Mouse (Mus musculus): ENCODE measurements around the gene Etv4. TPM values are rescaled to one million over a fixed set of nuclear protein-coding genes. Genes with fewer than 3 reads are reported as not detected.

Etv4 gene
- polyA plus RNA-seq, 1 experiment from 2014 or later, result 8.7 TPM

DNA sequence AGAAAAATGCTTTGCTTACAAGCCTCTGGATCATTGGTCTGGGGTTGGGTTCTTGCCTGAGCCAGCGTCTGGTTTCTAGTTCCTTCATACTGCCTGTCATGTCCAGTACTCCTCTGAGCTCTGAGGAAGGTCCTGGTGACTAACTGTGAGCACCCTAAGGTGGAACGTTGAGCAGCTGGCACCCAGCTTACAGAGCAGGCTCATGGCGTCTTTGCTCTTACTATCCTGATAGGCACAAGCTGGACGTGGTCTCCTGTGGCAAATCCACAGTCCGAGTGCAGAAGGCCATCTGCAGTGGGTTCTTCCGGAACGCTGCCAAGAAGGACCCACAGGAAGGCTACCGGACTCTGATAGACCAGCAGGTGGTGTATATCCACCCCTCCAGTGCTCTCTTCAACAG is 20.6 kb downstream of the Etv4 start:
- no peak overlapping the region for H3K9ac ChIP-seq (ENCODE audit: low read depth, low read length)
- H3K4me2 ChIP-seq, result no peak overlapping the region
- H3K36me3 ChIP-seq (ENCODE audit: control insufficient read depth, insufficient read depth, low read length), result peaks cover 30% of the 10 kb centered on the region
- ATAC-seq (replicated peaks; ENCODE audit: insufficient number of reproducible peaks, low FRiP score, low TSS enrichment), result no peak
- H3K4me3 ChIP-seq (ENCODE audit: low read depth, low read length), result no peak overlapping the region
- H3K4me1 ChIP-seq (ENCODE audit: control insufficient read depth, insufficient read depth, low read length), result no peaks in the 10 kb centered on the region
- no peak overlapping the region for H3K27ac ChIP-seq (ENCODE audit: low read depth, low read length)
- WGBS (ENCODE audit: insufficient replicate concordance), result 90% methylated on average over 8 of the region's 8 CpGs
- no peaks in the 10 kb centered on the region for H3K27me3 ChIP-seq (ENCODE audit: control insufficient read depth, insufficient read depth, low read length)
- no peaks in the 10 kb centered on the region for H3K9me3 ChIP-seq (replicated peaks; ENCODE audit: control insufficient read depth, low read length)

DNA sequence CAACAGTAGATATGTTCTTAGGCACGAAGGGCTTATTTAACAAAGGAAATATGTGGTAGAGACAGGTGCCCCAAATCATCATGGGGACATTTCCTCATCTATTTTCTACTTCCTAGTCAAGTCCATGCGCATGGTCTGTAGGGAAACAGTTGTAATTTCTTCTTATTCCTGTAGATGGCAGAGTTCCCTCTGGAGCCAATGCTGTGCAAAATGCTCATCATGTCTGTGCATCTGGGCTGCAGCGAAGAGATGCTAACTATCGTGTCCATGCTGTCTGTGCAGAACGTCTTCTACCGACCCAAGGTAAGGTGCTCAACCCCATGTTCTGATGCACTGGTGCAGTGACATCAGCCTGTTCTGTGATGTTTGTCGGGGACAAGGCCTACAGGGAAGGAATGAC is 21.4 kb downstream of the Etv4 start:
- no peak overlapping the region for H3K4me2 ChIP-seq
- peaks cover 33% of the 10 kb centered on the region for H3K36me3 ChIP-seq (ENCODE audit: control insufficient read depth, insufficient read depth, low read length)
- no peaks in the 10 kb centered on the region for H3K9me3 ChIP-seq (replicated peaks; ENCODE audit: control insufficient read depth, low read length)
- no peak overlapping the region for H3K4me3 ChIP-seq (ENCODE audit: low read depth, low read length)
- H3K4me1 ChIP-seq (ENCODE audit: control insufficient read depth, insufficient read depth, low read length), result no peaks in the 10 kb centered on the region
- H3K27me3 ChIP-seq (ENCODE audit: control insufficient read depth, insufficient read depth, low read length), result no peaks in the 10 kb centered on the region
- ATAC-seq (replicated peaks; ENCODE audit: insufficient number of reproducible peaks, low FRiP score, low TSS enrichment), result no peak
- no peak overlapping the region for H3K27ac ChIP-seq (ENCODE audit: low read depth, low read length)
- no peak overlapping the region for H3K9ac ChIP-seq (ENCODE audit: low read depth, low read length)
- WGBS (ENCODE audit: insufficient replicate concordance), result 66% methylated on average over 7 of the region's 7 CpGs

DNA sequence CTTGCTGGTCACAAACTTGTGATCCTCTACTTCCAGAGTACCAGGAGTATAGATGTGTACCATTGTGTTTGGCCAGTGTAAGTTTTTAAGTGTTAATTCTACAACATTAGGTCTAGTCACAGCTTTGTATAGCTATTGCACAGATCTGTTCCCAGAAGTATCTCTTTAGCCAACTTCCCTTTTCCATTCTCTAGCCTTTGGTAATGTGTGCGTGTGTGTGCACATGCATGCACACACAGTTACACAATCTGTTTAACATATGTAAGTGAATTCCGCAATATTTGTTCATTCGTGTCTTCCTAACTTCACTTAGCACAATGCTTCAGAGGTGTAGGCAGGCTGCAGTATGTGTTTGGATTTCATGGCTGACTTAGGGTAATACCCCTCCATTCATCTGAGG is 25.6 kb downstream of the Etv4 start:
- Histone ChIP-seq H3K9me3 (replicated peaks; ENCODE audit: control insufficient read depth, low read length) (no peaks in the 10 kb centered on the region), H3K27me3 (ENCODE audit: control insufficient read depth, insufficient read depth, low read length) (no peaks in the 10 kb centered on the region), H3K27ac (ENCODE audit: low read depth, low read length) (no peak overlapping the region), H3K36me3 (ENCODE audit: control insufficient read depth, insufficient read depth, low read length) (peaks cover 27% of the 10 kb centered on the region), H3K4me1 (ENCODE audit: control insufficient read depth, insufficient read depth, low read length) (no peaks in the 10 kb centered on the region), H3K4me2 (no peak overlapping the region), H3K9ac (ENCODE audit: low read depth, low read length) (no peak overlapping the region), H3K4me3 (ENCODE audit: low read depth, low read length) (no peak overlapping the region)
- no peak for ATAC-seq (replicated peaks; ENCODE audit: insufficient number of reproducible peaks, low FRiP score, low TSS enrichment)
- 93% methylated on average over 3 of the region's 3 CpGs for WGBS (ENCODE audit: insufficient replicate concordance)

DNA sequence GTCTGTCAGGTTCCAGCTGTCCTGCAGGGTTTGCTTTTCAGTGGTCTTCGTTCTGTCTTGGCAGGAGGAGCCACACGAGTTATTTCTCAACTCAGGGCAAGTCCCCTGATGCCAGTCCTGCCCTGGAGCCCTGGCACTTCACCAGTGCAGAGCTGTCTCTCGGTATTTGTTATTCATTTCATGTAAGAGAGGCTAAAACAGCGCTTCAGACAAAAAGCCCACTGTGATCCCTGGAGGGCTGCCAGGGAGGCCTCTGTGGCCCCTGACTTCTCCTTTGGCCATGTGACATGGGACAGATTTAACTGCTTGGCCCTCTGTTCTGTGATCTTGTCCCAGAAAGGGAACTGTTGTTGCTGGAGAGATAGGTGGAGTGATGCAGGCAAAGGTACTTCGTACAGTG is 26.7 kb downstream of the Etv4 start:
- Histone ChIP-seq H3K9ac (ENCODE audit: low read depth, low read length) (no peak overlapping the region), H3K27me3 (ENCODE audit: control insufficient read depth, insufficient read depth, low read length) (no peaks in the 10 kb centered on the region), H3K4me1 (ENCODE audit: control insufficient read depth, insufficient read depth, low read length) (no peaks in the 10 kb centered on the region), H3K4me2 (no peak overlapping the region), H3K4me3 (ENCODE audit: low read depth, low read length) (no peak overlapping the region), H3K9me3 (replicated peaks; ENCODE audit: control insufficient read depth, low read length) (no peaks in the 10 kb centered on the region), H3K27ac (ENCODE audit: low read depth, low read length) (no peak overlapping the region), H3K36me3 (ENCODE audit: control insufficient read depth, insufficient read depth, low read length) (peaks cover 33% of the 10 kb centered on the region)
- ATAC-seq (replicated peaks; ENCODE audit: insufficient number of reproducible peaks, low FRiP score, low TSS enrichment), result no peak
- 83% methylated on average over 5 of the region's 5 CpGs for WGBS (ENCODE audit: insufficient replicate concordance)

DNA sequence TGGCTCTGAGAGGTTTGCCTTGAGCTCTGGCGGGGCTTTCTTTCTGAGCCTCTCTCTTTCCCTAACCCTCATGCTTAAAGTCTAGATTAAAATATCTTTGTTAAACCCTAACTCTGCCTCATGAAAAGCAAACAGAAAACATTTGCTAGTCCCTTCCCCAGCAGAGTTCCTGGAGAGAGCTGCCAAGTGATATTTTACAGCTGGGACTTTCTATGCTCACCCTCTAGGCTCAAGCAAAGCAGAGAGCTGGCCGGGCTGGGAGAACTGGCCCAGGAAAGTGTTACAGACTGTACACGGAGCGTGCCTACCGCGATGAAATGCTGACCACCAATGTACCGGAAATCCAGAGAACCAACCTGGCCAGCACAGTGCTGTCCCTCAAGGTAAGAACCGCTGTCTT is 27.8 kb downstream of the Etv4 start:
- Histone ChIP-seq H3K4me1 (ENCODE audit: control insufficient read depth, insufficient read depth, low read length) (no peaks in the 10 kb centered on the region), H3K36me3 (ENCODE audit: control insufficient read depth, insufficient read depth, low read length) (peaks cover 43% of the 10 kb centered on the region), H3K4me2 (no peak overlapping the region), H3K27me3 (ENCODE audit: control insufficient read depth, insufficient read depth, low read length) (no peaks in the 10 kb centered on the region), H3K9me3 (replicated peaks; ENCODE audit: control insufficient read depth, low read length) (no peaks in the 10 kb centered on the region), H3K27ac (ENCODE audit: low read depth, low read length) (no peak overlapping the region), H3K9ac (ENCODE audit: low read depth, low read length) (no peak overlapping the region), H3K4me3 (ENCODE audit: low read depth, low read length) (no peak overlapping the region)
- ATAC-seq (replicated peaks; ENCODE audit: insufficient number of reproducible peaks, low FRiP score, low TSS enrichment), result no peak
- WGBS (ENCODE audit: insufficient replicate concordance), result 85% methylated on average over 8 of the region's 8 CpGs

DNA sequence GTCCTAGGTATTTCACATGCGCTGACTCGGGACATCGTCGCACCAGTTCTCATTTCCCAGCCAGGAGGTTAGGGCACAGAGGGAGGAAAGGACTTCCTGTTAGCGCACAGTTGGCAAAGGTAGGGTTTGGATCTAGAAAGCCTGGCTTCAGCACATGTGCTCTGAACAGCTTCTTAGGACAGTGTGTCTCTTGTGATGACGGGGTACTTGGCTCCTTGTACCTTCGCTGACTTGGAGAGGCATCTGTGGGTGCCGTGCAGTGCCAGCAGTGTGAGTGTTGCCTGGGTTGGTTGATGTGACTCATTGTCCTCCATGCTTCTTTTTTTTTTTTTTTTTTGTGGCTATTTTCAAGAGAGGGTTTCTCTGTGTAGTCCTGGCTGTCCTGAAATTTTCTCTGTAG is 28.6 kb downstream of the Etv4 start:
- Histone ChIP-seq H3K4me1 (ENCODE audit: control insufficient read depth, insufficient read depth, low read length) (no peaks in the 10 kb centered on the region), H3K9me3 (replicated peaks; ENCODE audit: control insufficient read depth, low read length) (no peaks in the 10 kb centered on the region), H3K9ac (ENCODE audit: low read depth, low read length) (no peak overlapping the region), H3K4me3 (ENCODE audit: low read depth, low read length) (no peak overlapping the region), H3K4me2 (no peak overlapping the region), H3K27me3 (ENCODE audit: control insufficient read depth, insufficient read depth, low read length) (no peaks in the 10 kb centered on the region), H3K27ac (ENCODE audit: low read depth, low read length) (no peak overlapping the region), H3K36me3 (ENCODE audit: control insufficient read depth, insufficient read depth, low read length) (peaks cover 43% of the 10 kb centered on the region)
- 95% methylated on average over 8 of the region's 8 CpGs for WGBS (ENCODE audit: insufficient replicate concordance)
- no peak for ATAC-seq (replicated peaks; ENCODE audit: insufficient number of reproducible peaks, low FRiP score, low TSS enrichment)

DNA sequence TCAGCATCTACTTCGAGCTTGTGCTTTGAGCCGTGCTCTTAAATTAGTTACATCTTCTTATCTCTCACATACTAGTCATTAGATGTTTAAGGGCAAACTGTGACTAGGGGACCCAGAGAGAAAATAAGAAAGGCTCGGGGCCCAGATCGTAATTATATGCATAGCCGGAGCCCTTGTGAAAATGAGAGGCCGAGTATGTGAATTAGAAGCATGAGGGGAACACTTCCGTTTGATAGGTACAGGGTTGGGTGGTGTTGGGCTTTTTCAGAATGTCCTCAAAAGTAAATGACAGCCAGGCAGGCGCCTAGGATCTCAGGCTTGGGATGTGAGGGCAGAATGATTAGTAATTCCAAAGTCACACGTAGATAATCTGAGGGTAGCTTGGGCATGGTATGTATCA is 51.6 kb downstream of the Etv4 start:
- Histone ChIP-seq H3K9ac (ENCODE audit: low read depth, low read length) (peak overlapping the region; percentile 92), H3K27ac (ENCODE audit: low read depth, low read length) (no peak overlapping the region), H3K4me3 (ENCODE audit: low read depth, low read length) (peak overlapping the region; percentile 83)

DNA sequence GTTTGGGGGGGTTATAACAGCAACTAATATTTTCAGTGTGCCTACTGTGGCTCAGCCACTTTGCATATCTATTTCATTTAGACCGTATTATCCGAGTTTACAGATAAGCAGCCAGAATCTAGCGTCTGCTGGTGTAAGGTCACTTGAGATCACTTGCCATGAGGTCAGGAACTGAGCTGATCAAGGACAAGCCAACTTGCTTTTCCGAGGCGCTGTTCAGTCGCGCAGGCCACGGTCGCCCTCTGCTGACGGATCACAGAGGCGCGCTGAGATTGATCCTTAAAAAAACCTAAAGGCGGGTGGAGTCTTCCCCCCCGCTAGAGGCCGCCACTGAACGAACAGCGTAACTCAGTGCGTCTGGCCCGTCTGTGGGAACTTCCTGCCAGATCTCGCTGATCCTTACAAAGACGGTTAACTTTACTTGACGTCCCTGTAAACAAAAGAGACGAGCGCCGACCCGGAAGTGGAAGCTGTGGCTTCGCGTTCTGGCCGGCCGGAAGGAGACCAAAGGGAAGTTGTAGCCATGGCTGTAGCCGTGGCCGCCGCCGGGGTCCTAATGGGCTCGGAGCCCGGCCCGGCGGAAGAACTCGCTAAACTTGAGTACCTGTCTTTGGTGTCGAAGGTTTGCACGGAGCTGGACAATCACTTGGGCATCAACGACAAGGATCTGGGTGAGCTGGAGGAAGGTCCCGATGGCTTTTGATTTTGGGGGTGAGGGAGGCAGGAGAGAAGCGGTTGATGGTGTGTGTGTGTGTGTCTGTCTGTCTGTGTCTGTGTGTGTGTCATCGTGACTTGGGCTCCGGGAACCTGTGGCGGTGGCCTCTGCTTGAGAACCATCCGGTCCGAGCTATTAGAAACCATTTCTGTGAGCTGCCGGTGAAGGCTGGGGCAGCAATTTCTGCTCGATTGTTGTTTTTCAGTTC is 52.4 kb downstream of the Etv4 start, which contains the start of gene Dhx8:
Dhx8 (plus strand) TSS at position 402 of the 923 bp plus-strand sequence.
- Histone ChIP-seq H3K4me2 (peak within 1 kb of the TSS; percentile 82), H3K4me1 (ENCODE audit: control insufficient read depth, insufficient read depth, low read length) (peaks cover 10% of the 10 kb centered on the region), H3K9me3 (replicated peaks; ENCODE audit: control insufficient read depth, low read length) (no peaks in the 10 kb centered on the region), H3K27ac (ENCODE audit: low read depth, low read length) (peak within 1 kb of the TSS; percentile 54; the same call in 1 of the 2 replicates), H3K4me3 (ENCODE audit: low read depth, low read length) (peak within 1 kb of the TSS; percentile 83), H3K36me3 (ENCODE audit: control insufficient read depth, insufficient read depth, low read length) (peaks cover 15% of the 10 kb centered on the region), H3K9ac (ENCODE audit: low read depth, low read length) (peak within 1 kb of the TSS; percentile 92), H3K27me3 (ENCODE audit: control insufficient read depth, insufficient read depth, low read length) (no peaks in the 10 kb centered on the region)
- under 1% methylated on average over 51 of the region's 51 CpGs for WGBS (ENCODE audit: insufficient replicate concordance)
- ATAC-seq (replicated peaks; ENCODE audit: insufficient number of reproducible peaks, low FRiP score, low TSS enrichment), result peak; percentile 90

More for the DNA sequence above, 51.6 kb downstream of the Etv4 start:
- Histone ChIP-seq H3K4me2 (peak overlapping the region; percentile 82), H3K9me3 (replicated peaks; ENCODE audit: control insufficient read depth, low read length) (no peaks in the 10 kb centered on the region), H3K4me1 (ENCODE audit: control insufficient read depth, insufficient read depth, low read length) (peaks cover 10% of the 10 kb centered on the region), H3K36me3 (ENCODE audit: control insufficient read depth, insufficient read depth, low read length) (peaks cover 20% of the 10 kb centered on the region), H3K27me3 (ENCODE audit: control insufficient read depth, insufficient read depth, low read length) (no peaks in the 10 kb centered on the region)
- no peak for ATAC-seq (replicated peaks; ENCODE audit: insufficient number of reproducible peaks, low FRiP score, low TSS enrichment)
- WGBS (ENCODE audit: insufficient replicate concordance), result 27% methylated on average over 9 of the region's 9 CpGs

DNA sequence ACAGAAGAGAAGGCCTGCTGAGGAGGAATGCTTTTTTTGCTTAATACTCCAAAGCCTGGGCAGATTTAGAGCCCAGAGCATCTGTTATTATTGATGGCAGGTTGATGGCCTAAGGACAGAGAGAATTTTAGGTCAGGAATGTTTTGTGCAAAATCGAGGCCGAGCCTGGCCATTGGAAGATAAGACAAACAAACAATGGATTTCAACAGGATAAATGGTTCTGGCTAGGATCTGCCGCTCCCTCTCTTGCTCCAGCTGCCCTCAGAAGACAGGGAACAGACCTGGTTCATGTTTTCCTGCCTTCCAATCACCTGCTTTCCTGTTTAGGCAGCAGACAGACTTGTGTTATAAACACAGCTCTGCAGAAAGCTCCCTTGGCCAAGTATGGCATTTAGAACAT is 55.9 kb downstream of the Etv4 start:
- no peak overlapping the region for H3K27ac ChIP-seq (ENCODE audit: low read depth, low read length)
- H3K9ac ChIP-seq (ENCODE audit: low read depth, low read length), result no peak overlapping the region
- peaks cover 10% of the 10 kb centered on the region for H3K4me1 ChIP-seq (ENCODE audit: control insufficient read depth, insufficient read depth, low read length)
- 31% methylated on average over 3 of the region's 3 CpGs for WGBS (ENCODE audit: insufficient replicate concordance)
- H3K4me3 ChIP-seq (ENCODE audit: low read depth, low read length), result no peak overlapping the region
- H3K27me3 ChIP-seq (ENCODE audit: control insufficient read depth, insufficient read depth, low read length), result no peaks in the 10 kb centered on the region
- no peaks in the 10 kb centered on the region for H3K36me3 ChIP-seq (ENCODE audit: control insufficient read depth, insufficient read depth, low read length)
- no peaks in the 10 kb centered on the region for H3K9me3 ChIP-seq (replicated peaks; ENCODE audit: control insufficient read depth, low read length)
- no peak overlapping the region for H3K4me2 ChIP-seq
- no peak for ATAC-seq (replicated peaks; ENCODE audit: insufficient number of reproducible peaks, low FRiP score, low TSS enrichment)

Measured in heart, embryonic 11.5 days (tissue).